Mouse (Mus musculus) heart, adult 11 months (tissue): Measurements from ENCODE around the gene Golt1a.
A peak's percentile ranks its signal among the peaks of the same experiment; 100 is the strongest.

Source experiments
- DNase-seq: peaks from one replicate; pipeline ENCODE4 v3.0.0; 2022

The Golt1a gene

DNA sequence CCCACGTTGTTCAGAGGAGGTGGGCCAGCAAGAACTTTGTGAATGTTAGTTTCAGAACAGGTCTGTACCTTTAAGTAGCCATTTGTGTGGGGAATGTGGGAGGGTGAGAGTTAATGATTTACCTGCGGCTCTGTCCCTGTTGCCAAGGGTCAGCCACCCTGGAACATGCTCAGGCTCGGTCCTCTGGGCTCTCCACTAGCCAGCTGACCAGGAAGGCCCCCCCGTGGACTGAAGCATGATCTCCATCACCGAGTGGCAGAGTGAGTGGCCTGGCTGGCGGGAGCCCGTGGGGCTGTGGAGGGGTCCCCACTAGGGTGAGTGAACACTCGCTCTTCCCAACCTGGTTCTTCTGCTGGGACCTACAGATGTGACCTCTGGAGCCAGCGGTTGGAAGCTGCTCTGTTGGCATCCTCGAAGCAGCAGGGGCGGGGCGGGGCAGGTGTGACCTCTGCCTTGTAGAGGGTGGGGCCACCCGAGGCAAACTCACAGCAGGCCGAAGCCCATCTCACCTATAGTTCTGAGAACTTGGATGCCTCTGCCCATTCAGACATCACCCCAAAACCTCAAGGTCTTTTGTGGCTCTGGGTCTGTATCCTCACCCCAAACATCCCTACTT is at the start of gene Golt1a:
TSS of gene Golt1a (plus strand) at position 149 of the 616 bp plus-strand sequence.
- no peak for DNase-seq

DNA sequence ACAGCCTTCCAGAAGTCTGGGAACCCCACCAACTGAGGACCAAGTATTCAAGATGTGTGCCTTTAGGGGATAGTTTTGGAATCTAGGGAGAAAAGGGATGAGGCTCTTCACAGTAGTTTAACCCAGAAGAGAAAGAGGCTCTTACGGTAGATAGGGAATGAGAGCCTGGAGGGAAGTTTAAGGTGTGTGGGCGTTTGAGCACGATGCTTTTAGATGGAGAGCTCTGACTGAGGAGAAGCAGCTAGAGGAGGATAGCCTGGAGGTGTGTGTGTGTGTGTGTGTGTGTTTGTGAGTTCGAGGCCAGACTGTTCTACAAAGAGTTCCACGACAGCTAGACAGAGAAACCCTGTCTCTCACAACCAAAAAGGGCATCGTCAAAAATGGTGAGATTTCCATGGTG is 47.0 kb upstream of the Golt1a start:
- no peak for DNase-seq

DNA sequence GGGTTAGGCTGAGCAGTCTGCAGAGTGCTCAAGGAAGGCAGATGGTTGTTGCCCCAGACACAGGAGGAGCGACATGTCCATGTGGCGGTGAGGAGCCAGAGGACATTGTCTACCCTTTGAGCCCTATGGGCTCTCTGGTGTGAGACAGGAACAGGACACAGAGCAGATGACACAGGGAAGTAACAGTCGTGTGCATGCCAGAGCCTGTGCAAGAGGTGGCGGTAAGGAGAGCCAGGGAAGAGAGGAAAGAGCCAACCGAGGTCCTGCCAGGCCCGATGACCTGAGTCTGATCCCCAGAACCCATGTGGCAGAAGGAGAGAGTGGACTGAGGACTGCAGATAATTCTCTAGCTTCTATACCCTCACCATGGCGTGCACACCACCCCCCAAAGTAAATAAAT is 46.5 kb upstream of the Golt1a start:
- DNase-seq: peak; percentile 95

DNA sequence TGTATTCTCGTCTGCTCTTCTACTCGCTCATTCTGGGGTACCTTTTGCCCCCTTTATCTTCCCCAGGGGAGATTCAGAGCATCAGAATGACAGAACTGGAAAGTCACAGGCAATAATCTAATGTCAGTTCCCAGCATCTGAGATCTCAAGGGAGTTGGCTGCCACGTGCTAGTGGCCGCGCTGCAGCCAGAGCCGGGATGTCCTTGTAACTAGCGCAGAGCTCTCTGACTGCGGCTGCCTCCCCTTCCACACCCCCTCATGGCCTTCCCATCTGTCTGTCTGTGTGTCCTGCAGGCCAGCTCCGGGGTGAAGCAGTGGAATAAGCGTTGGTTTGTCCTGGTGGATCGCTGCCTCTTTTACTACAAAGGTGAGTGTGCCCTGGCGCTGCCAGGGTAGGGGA is 45.2 kb upstream of the Golt1a start:
- peak; percentile 96 for DNase-seq

DNA sequence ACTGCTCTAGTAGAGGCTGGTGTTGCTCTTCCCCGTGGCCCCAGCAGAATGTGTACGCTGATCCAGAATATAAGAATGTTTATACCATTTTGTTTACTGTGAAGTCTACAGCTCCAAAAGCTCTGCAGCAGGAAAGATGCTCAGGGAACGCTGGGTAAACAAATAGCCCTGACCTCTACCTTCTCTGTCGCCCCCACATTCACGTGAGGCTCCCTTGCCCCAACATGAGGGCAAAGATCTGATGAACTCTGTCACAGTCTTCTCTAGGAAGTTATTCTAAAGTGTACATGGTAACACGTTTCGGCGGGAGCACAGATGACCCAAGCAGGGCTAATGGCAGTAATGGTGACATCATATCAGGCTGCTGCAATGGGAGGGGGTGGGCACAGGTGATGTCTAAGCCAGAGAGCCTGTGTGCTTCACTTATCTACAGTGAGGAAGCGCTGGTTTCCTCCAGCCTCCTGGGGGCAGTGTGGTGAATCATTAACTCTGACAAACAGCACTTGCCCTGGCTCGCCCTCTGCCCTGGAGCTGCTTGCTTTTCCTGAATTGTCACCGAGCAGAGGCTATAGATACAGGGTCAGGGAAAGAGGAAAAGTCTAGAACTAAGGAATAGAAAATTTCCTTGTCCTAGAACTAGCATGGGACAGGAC is 44.4 kb upstream of the Golt1a start:
- no peak for DNase-seq

DNA sequence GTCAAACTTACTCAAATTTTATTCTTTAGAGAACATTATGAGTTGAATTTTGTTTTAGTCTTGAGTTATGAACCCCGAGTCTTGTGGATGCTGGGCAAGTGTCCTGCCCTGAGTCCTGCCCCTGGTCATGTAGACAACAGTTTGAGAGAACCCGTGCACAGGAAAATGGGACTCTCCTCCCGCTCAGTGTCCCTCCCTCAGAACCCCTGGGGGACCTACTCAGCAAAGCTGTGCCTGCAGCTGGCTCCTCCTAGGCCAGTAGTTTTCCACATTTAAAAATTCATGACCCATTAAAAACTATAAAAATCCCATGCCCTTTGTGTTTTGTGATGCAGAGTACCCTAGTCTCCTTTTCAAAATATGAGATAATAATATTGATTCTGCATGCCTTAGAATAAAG is 42.5 kb upstream of the Golt1a start:
- no peak for DNase-seq

DNA sequence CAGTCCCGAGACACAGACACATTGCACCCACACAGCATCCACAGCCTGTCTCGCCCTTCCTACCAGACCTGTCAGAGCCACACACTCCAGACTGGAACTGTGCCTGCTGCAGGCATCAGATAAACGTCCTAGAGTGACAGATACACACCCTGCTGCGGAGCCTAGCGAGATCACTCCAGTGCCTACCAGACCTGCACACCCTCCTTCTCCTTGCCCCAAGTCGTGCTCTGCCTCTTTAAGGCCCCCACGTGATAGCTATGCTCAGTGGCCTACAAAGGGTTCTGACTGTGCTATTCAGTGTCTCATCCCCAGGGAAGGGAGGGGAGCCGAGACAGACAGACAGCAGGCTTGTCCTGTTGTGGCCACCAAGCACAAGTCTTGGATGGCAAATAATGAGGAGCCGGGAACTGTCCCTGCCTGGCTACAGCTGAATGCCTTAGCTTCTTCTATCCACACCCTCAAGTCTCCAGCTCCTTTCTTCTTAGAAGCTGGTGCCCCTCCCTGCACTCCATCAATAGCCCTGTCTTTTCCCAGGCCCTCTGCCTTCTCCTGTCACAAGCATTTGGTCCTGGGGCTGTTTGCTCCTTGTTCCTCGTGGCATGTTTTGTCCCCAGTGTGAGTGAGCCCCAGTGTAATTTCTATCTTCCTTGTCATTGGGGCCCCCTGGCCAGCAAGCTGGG is 41.6 kb upstream of the Golt1a start:
- DNase-seq: no peak

DNA sequence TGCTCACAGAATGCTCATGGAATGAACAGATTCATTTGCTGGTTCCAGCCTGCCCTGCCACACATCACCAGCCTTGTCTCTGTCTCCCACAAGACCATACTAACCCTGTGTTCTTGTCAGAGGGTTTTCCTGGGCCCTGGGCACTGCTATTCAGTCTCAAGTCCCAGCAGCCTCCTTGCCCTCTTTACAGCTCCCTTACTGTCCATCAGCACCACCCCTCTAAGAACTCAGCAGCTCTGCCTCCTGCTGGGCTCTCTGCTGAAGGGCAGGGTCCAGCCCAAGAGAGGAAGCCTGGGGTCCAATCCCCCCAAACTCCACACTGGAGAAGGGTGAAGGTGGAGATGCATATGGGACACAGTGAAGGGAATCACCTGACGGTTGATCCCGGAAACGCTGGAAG is 41.1 kb upstream of the Golt1a start:
- no peak for DNase-seq

DNA sequence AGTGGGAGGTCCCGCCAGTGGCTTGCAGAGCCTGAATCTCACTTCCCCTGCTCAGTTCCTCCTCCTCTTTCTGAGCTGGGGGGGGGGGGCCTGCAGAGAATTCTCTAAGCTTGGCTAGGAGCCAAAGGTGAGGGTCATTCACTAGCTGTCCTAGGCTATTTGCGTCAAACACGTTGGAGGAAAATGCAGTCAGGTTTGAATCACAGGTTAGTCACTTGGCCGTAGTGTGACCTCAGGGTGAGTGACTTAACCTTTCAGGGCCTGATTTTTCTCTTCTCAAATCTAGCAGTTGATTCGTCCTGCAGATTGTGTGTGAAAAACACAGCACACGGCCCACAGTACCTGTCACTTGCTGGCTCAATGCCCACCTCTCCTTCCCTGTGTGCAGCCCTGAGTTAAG is 39.3 kb upstream of the Golt1a start:
- no peak for DNase-seq

DNA sequence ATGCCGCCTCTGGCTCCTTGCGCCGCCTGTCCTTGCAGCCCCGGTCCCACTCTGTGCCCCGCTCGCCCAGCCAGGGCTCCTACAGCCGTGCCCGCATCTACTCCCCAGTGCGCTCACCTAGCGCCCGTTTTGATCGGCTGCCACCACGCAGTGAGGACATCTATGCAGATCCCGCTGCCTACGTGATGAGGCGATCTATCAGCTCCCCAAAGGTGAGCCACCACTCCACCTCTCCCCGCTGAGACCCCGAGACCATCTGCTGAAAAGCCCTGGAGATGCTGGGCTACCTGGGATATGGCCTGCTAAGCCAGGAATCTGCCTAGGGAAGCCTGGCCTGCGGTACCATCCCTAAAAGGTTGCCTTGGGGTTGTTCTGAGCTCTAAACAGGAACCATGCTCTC is 35.4 kb upstream of the Golt1a start:
- DNase-seq: peak; percentile 90

DNA sequence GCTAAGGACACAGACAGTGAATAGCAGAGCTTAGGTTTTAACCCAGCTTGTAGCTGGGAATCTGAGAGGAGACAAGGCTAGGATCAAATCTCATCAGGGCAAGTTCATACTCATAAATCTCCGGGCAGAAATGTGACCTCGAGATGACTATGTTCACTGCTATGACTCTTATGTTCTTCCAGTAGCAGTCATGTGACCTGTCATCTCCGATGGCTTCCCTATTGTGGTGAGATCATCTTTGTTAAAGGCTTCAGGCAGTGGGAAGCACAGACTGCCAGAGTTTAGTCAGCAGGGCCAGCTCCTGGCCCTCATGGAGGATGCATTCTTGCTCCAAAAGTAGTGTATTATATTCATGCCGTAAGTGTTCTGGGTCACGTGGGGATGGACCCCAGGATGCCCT is 32.6 kb upstream of the Golt1a start:
- DNase-seq: no peak

DNA sequence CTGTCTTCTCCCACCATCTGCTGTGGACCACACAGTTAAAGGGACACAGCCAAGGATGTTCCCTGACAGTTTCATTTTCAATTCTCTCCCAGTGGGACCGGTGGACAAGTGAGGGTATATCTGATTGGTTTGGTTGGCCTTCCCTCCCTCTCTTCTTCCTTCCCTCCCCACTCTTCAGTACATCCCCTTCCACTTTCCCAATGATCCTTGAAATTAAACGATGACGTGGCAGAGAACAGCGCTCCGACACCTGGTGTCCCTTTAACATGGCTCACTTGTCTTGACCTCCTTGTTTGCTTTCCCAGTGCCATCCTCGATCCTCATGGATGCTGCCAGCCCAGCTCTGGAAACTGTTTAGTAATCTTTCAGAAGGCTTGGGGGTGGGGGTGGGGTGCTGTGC is 31.1 kb upstream of the Golt1a start:
- DNase-seq: peak; percentile 86

DNA sequence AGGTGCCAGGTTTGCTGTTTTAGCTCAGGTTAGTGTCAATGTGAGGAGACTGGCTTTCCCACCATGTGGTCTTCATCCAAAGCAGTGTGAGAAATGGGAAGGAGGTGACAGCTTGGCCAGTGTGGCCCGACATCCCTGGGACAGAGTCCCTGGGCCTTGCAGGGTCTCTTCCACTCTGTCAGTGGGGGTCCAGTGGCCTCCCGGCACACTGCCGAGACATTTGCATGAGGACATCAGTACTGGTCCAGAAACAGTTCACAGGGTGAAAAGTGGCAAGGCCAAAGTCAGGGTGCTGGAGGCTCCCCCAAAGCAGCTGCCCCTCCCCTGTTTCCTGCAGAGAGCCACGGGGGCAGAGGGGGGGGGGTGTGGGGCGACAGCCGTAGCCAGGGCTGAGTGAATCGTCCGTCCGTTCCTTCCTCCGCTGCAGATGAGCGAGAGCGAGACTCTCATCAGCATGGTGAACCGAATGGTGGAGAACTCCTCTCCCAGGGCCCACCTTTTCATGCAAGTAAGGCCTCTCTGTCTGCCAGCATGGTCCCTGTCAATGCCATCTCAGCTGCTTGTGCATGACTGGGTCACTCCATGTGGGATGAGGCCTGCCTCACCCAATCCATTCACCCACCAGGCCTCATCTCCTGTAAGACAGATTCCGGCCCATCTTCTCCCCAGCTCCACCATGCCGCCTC is 30.5 kb upstream of the Golt1a start:
- DNase-seq: no peak

DNA sequence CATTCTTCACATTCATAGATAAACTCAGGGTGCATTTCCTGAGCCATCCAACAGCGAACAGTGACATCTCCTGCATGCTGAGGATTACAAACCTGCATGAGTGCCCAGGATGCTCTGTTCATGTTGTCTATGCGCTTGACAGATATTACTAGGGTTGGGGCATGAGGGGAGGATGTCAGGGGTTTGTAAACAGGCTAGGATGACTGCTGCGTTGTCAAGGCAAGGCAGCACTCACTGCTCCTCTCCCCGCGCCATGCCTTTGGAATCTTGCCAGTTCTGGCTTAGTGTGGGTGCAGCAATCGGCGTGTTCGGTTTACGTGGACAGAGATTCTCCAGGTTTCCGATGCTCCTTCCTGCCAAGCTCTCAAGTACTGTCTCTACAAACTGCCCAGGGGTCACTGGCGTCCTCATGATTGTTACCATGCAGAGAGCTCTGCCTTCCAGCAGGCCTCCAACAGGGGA is 29.9 kb upstream of the Golt1a start:
- no peak for DNase-seq

DNA sequence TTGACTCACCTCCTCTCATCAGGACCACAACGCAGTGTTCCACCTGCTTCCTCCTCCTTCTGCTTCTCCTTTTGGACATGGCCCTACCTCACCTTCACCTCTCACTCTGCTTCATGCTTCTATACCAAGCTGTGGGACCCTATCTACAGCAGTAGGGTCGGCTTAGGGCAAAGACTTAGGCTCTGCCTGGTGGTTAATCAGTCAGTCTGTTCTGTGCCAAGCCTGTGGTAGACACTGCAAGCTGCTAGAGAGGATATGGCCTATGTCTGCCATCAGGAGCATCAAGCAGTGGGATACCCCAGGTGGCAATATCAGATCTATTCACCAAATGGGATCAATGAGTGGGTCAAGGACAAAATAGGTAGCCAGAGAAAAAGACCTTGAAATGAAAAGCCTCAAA is 29.1 kb upstream of the Golt1a start:
- no peak for DNase-seq

DNA sequence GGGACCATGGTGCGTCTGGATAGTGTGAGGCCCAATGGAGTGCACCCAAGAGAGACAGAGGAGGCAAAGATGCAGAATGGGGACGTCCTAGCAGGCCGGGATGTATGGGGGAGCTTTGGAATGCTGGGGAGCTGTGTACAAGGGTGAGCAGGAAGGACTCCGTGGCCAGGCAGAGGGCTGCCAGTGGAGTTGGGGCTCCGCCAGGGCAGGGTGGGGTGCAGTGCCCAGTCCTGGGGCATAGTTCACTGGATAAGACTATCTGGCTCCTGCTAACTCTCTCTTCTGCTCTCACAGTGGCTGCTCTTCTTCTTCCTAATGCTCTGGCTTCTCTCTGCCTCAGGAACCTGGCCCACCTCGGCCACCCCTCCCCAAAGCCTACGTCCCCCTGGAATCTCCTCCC is 23.7 kb upstream of the Golt1a start:
- no peak for DNase-seq

DNA sequence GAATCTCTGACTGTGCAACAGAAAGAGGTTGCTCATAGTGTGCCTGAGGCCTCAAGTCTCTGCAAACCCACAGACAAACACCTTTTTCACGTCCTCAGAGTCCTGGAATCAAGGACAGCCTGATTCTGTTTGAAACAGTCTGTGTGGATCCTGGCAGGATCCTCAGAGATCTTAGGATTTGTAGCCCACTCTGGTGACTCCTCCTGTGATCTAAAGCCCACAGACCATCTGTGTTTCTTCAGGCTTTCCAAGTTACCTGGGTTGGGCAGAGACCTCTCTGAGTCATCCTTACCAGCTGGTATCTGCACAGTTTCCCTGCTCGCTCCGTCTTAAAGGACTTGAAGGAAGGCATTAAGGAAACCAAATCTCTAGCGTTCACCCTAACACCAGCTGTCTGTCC is 22.5 kb upstream of the Golt1a start:
- no peak for DNase-seq

DNA sequence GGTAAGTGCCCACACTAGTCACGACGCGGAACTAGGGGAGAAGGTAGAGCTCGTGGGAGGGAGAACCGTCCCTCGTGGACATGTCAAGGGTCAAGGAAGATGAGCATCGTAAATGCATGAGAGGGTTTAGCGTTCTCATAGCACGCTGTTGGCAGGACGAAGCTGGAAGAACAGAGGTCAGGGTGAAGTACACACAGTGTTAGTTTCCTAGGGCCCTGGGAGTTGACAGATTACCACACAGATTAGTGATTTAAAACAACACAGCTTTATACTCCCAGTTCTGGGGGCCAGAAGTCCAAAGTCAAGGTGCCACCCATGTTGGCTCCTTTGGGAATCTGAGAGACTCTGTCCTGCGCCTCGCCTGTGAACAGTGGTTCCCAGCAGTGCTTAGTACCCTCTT is 21.7 kb upstream of the Golt1a start:
- no peak for DNase-seq

DNA sequence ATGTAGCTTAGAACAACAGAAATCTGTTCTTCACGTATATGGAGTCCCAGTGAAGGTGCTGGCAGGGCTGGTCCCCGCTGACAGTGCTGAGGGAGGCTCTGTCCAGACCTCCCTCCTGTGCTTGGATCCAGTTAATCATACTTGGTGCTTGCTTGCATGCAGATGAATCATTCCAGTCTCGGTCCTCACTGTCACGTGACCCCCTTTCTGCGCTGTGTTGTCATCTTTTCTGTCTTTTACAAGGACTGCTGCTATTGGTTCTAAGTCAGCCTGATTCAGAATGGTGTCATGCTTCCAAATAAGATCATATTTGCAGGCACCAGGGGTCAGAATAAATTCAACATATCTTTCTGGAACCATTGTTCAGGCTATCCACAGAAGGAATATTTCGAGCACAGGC is 17.7 kb upstream of the Golt1a start:
- no peak for DNase-seq

DNA sequence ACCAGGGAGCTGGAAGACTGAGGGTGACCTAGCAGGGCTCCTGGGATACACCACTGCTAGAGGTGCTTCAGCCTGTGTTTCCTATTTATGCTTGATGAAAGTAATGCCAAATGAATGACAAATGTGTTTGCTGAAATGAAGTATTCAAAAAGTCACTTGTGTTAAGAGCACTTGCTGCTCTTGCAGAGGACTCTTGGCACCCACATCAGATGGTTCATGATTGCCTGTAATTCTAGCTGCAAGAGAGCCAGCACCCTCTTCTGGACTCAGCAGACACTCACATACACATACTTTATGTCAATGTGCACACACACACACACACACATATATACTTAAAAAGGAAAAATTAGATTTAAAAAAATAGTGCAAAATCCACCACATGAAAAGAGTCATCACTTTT is 17.0 kb upstream of the Golt1a start:
- DNase-seq: no peak

DNA sequence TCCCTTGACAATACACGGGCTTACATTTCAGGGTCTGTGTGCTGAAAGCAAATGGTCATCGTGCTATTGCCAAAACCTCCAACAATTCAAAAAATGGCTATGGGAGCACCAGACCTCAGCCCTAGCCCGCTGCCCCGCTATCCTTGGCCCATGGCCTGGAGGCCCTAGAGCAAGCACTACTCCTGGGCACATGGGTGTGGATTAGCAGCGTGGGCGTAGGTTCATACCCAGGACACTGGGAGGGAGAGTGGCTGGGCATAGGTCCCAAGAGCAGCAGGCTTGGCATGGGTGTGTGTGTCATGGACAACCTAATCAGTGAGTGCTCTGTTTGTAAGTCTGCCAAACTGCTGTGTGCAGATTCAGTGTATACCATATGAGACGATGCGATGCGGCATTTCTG is 13.2 kb upstream of the Golt1a start:
- DNase-seq: peak; percentile 98

DNA sequence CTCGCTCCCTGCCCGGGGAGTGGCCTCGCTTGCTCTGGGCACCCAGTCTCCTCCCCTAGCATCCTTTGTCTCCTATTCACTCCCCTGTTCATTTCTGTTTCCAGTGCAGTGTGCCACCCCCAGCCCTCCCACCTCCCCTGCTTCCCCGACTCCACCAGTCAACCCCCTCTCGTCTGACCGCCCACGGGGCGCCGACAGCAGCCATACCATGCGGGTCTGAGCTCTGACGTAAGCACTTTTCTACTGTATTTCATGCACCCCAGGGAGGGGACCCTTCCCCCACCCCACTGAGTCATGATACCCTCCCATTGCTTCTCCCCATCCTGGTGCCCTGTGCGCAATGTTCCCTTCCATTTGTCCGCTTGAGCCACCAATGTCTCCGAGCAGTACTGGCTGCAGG is 10.8 kb upstream of the Golt1a start:
- DNase-seq: no peak

DNA sequence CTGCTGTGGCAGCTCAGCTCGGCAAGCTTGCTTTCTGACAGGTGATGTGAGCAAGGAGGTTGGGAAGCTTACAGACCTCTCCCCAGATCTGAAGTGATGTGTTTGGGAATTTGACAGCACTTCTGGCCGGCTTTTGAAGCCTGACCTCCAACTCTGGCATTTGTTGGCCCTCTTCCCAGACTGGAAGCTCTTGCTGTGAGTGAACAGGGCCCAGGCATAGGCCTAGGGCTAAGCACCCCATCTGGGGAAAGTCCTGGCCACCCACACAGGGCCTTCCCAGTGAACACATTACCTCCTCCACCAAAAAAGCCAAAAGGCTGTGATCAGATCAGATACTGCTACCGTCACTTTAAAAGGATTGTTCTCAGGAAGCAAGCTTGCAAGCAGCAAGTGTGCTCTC is 7.1 kb upstream of the Golt1a start:
- DNase-seq: peak; percentile 95

DNA sequence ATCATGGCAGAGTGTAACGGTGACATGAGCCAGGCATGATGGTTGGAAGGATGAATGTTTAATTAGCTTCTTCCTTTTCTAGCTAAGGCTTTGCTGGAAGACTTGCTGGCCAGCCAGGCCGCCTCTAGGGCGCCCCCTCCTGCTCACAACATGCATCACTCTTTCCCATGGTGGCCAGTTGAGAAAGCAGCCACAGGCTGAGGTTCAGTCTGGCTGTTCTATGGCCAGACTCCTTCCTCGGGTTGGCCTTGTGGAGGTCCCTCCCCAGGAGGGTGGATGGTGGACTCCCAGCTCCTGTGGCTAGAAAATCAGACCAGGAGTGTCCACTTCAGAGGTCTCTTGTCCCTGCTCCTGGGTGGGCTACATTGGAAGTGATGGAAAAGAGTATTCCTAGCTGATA is 2.8 kb upstream of the Golt1a start:
- DNase-seq: peak; percentile 94
